Mouse (Mus musculus): Measurements from ENCODE around the gene Slc25a20. TPM values are rescaled to one million over a fixed set of nuclear protein-coding genes. Genes with fewer than 3 reads are reported as not detected.

Slc25a20 gene
- polyA plus RNA-seq, 1 experiment from 2014 or later, result 25.6 TPM

GRCm38 (mm10) chr9:108687686-108688085, 25.8 kb downstream of the Slc25a20 start:
- no peak overlapping the region for H3K4me3 ChIP-seq (replicated peaks)
- no peak overlapping the region for H3K27ac ChIP-seq
- H3K27me3 ChIP-seq, result peaks cover 27% of the 10 kb centered on the region
- ATAC-seq (ENCODE audit: low read depth) (no peak), DNase-seq (no peak)
- H3K9ac ChIP-seq, result no peak overlapping the region
- WGBS (ENCODE audit: insufficient replicate concordance), result 60% methylated on average over 2 of the region's 2 CpGs
- H3K36me3 ChIP-seq, result 0 out of 2 replicates have a peak, but pooled peaks cover 4% of the 10 kb centered on the region
- no peak overlapping the region for H3K4me2 ChIP-seq
- no peaks in the 10 kb centered on the region for H3K9me3 ChIP-seq (replicated peaks)
- H3K4me1 ChIP-seq (replicated peaks), result peaks cover 33% of the 10 kb centered on the region

GRCm38 (mm10) chr9:108688451-108688850, 26.6 kb downstream of the Slc25a20 start:
- no peak for ATAC-seq (ENCODE audit: low read depth)
- H3K9me3 ChIP-seq (replicated peaks), result no peaks in the 10 kb centered on the region
- H3K9ac ChIP-seq, result no peak overlapping the region
- no peak for DNase-seq
- peaks cover 34% of the 10 kb centered on the region for H3K27me3 ChIP-seq
- H3K4me3 ChIP-seq (replicated peaks), result no peak overlapping the region
- H3K36me3 ChIP-seq, result no peaks in the 10 kb centered on the region
- no peak overlapping the region for H3K4me2 ChIP-seq
- WGBS (ENCODE audit: insufficient replicate concordance), result 75% methylated on average over 9 of the region's 9 CpGs
- H3K4me1 ChIP-seq (replicated peaks), result peaks cover 41% of the 10 kb centered on the region
- H3K27ac ChIP-seq, result no peak overlapping the region

- Histone ChIP-seq H3K4me2 (no peak within 1 kb of the TSS), H3K9ac (no peak within 1 kb of the TSS), H3K4me1 (replicated peaks) (peaks cover 48% of the 10 kb centered on the region), H3K27ac (peak within 1 kb of the TSS; percentile 47; the same call in 1 of the 2 replicates), H3K27me3 (peaks cover 40% of the 10 kb centered on the region), H3K4me3 (replicated peaks) (no peak within 1 kb of the TSS), H3K36me3 (no peaks in the 10 kb centered on the region), H3K9me3 (replicated peaks) (no peaks in the 10 kb centered on the region)
- 78% methylated on average over 1 of the region's 1 CpGs for WGBS (ENCODE audit: insufficient replicate concordance)
- no peak for DNase-seq
- ATAC-seq (ENCODE audit: low read depth), result no peak
Observed at GRCm38 (mm10) chr9:108689106-108689505, 27.2 kb downstream of the Slc25a20 start, which contains the start of gene Prkar2a. Gene Prkar2a, plus strand, starts transcription at chr9:108689314.

GRCm38 (mm10) chr9:108689993-108690392, 28.1 kb downstream of the Slc25a20 start:
- Histone ChIP-seq H3K4me1 (replicated peaks) (peaks cover 49% of the 10 kb centered on the region), H3K9me3 (replicated peaks) (no peaks in the 10 kb centered on the region), H3K9ac (no peak overlapping the region), H3K36me3 (no peaks in the 10 kb centered on the region), H3K4me3 (replicated peaks) (no peak overlapping the region), H3K4me2 (no peak overlapping the region), H3K27me3 (peaks cover 40% of the 10 kb centered on the region), H3K27ac (no peak overlapping the region)
- ATAC-seq (ENCODE audit: low read depth) (peak; percentile 16; the same call in 1 of the 2 replicates), DNase-seq (no peak)
- WGBS (ENCODE audit: insufficient replicate concordance), result 53% methylated on average over 1 of the region's 1 CpGs

- peak overlapping the region; percentile 40; the same call in 1 of the 2 replicates for H3K27ac ChIP-seq
- no peak for DNase-seq
- H3K36me3 ChIP-seq, result no peaks in the 10 kb centered on the region
- 77% methylated on average over 6 of the region's 6 CpGs for WGBS (ENCODE audit: insufficient replicate concordance)
- H3K9me3 ChIP-seq (replicated peaks), result no peaks in the 10 kb centered on the region
- H3K9ac ChIP-seq, result no peak overlapping the region
- H3K4me3 ChIP-seq (replicated peaks), result no peak overlapping the region
- ATAC-seq (ENCODE audit: low read depth), result no peak
- H3K27me3 ChIP-seq, result peaks cover 40% of the 10 kb centered on the region
- H3K4me2 ChIP-seq, result no peak overlapping the region
- peaks cover 49% of the 10 kb centered on the region for H3K4me1 ChIP-seq (replicated peaks)
Observed at GRCm38 (mm10) chr9:108690914-108691313, 29.0 kb downstream of the Slc25a20 start.

- Histone ChIP-seq H3K27ac (peak overlapping the region; percentile 40), H3K9me3 (replicated peaks) (no peaks in the 10 kb centered on the region), H3K4me1 (replicated peaks) (peaks cover 49% of the 10 kb centered on the region), H3K9ac (peak overlapping the region; percentile 78), H3K4me3 (replicated peaks) (peak overlapping the region; percentile 72), H3K4me2 (peak overlapping the region; percentile 96), H3K36me3 (no peaks in the 10 kb centered on the region), H3K27me3 (peaks cover 40% of the 10 kb centered on the region)
- 50% methylated on average over 8 of the region's 8 CpGs for WGBS (ENCODE audit: insufficient replicate concordance)
- no peak for DNase-seq
- ATAC-seq (ENCODE audit: low read depth), result no peak; the same call in 1 of the 2 replicates
Observed at GRCm38 (mm10) chr9:108691371-108691770, 29.5 kb downstream of the Slc25a20 start.

GRCm38 (mm10) chr9:108691846-108692225, 29.9 kb downstream of the Slc25a20 start:
- Histone ChIP-seq H3K36me3 (no peaks in the 10 kb centered on the region), H3K27ac (peak overlapping the region; percentile 40), H3K4me1 (replicated peaks) (peaks cover 44% of the 10 kb centered on the region), H3K4me3 (replicated peaks) (peak overlapping the region; percentile 72), H3K27me3 (peaks cover 40% of the 10 kb centered on the region), H3K9me3 (replicated peaks) (no peaks in the 10 kb centered on the region), H3K9ac (peak overlapping the region; percentile 78), H3K4me2 (peak overlapping the region; percentile 96)
- peak; percentile 71 for DNase-seq
- WGBS (ENCODE audit: insufficient replicate concordance), result 1% methylated on average over 36 of the region's 42 CpGs
- ATAC-seq (ENCODE audit: low read depth), result peak; percentile 83

GRCm38 (mm10) chr9:108692226-108693041, 30.5 kb downstream of the Slc25a20 start:
- Histone ChIP-seq H3K9me3 (replicated peaks) (no peaks in the 10 kb centered on the region), H3K4me2 (peak overlapping the region; percentile 96), H3K9ac (peak overlapping the region; percentile 78), H3K4me3 (replicated peaks) (peak overlapping the region; percentile 72), H3K4me1 (replicated peaks) (peaks cover 38% of the 10 kb centered on the region), H3K36me3 (no peaks in the 10 kb centered on the region), H3K27me3 (peaks cover 40% of the 10 kb centered on the region), H3K27ac (no peak overlapping the region)
- ATAC-seq (ENCODE audit: low read depth) (peak; percentile 47), DNase-seq (peak; percentile 28)
- under 1% methylated on average over 87 of the region's 92 CpGs for WGBS (ENCODE audit: insufficient replicate concordance)

GRCm38 (mm10) chr9:108693946-108694345, 32.1 kb downstream of the Slc25a20 start:
- DNase-seq, result no peak
- 0 out of 2 replicates have a peak overlapping the region, but pooled peaks have one; percentile 5 for H3K4me3 ChIP-seq (replicated peaks)

GRCm38 (mm10) chr9:108694533-108694932, 32.6 kb downstream of the Slc25a20 start:
- DNase-seq, result no peak
- 79% methylated on average over 1 of the region's 1 CpGs for WGBS (ENCODE audit: insufficient replicate concordance)
- Histone ChIP-seq H3K9ac (no peak overlapping the region), H3K4me1 (replicated peaks) (peaks cover 31% of the 10 kb centered on the region), H3K9me3 (replicated peaks) (no peaks in the 10 kb centered on the region), H3K36me3 (no peaks in the 10 kb centered on the region), H3K27ac (no peak overlapping the region), H3K27me3 (peaks cover 40% of the 10 kb centered on the region), H3K4me3 (replicated peaks) (0 out of 2 replicates have a peak overlapping the region, but pooled peaks have one; percentile 5), H3K4me2 (no peak overlapping the region)
- no peak for ATAC-seq (ENCODE audit: low read depth)

More at GRCm38 (mm10) chr9:108693946-108694345, 32.1 kb downstream of the Slc25a20 start:
- Histone ChIP-seq H3K27me3 (peaks cover 40% of the 10 kb centered on the region), H3K9ac (no peak overlapping the region), H3K4me2 (peak overlapping the region; percentile 96), H3K9me3 (replicated peaks) (no peaks in the 10 kb centered on the region), H3K36me3 (no peaks in the 10 kb centered on the region), H3K27ac (no peak overlapping the region), H3K4me1 (replicated peaks) (peaks cover 35% of the 10 kb centered on the region)
- ATAC-seq (ENCODE audit: low read depth), result no peak
- 76% methylated on average over 4 of the region's 4 CpGs for WGBS (ENCODE audit: insufficient replicate concordance)

- H3K9me3 ChIP-seq (replicated peaks), result no peaks in the 10 kb centered on the region
- H3K27me3 ChIP-seq, result no peaks in the 10 kb centered on the region
- DNase-seq (no peak), ATAC-seq (ENCODE audit: low read depth) (no peak)
- H3K27ac ChIP-seq, result no peak overlapping the region
- peaks cover 14% of the 10 kb centered on the region for H3K4me1 ChIP-seq (replicated peaks)
- no peaks in the 10 kb centered on the region for H3K36me3 ChIP-seq
- H3K9ac ChIP-seq, result no peak overlapping the region
- no peak overlapping the region for H3K4me2 ChIP-seq
- H3K4me3 ChIP-seq (replicated peaks), result no peak overlapping the region
Observed at GRCm38 (mm10) chr9:108702476-108702875, 40.6 kb downstream of the Slc25a20 start.
